Mouse (Mus musculus) lung, embryonic 14.5 days (tissue): ENCODE data around the gene Nacc2. TPM values are rescaled to one million over a fixed set of nuclear protein-coding genes. Genes with fewer than 3 reads are reported as not detected.

Source experiments
- ATAC-seq: fragments of 200-750 bp; cut with Nextera tagmentation; 2 replicates; pipeline ENCODE4 v1.8.0; 2017; ENCODE audit warnings: mild to moderate bottlenecking, moderate TSS enrichment, moderate library complexity; ENCODE audit not compliant: insufficient read depth
- DNase-seq: peaks from one replicate; pipeline ENCODE4 v3.0.0-alpha.2; 2015
- H3K27ac ChIP-seq: fragments of 300-500 bp; sonication (generic); 2 replicates; pipeline ENCODE4 v1.5.1; 2014; ENCODE audit warnings: low read depth, mild to moderate bottlenecking, moderate library complexity
- H3K27me3 ChIP-seq: fragments of 300-500 bp; sonication (generic); 2 replicates; pipeline ENCODE4 v1.6.1; 2014; ENCODE audit warnings: low read length, control low read depth; ENCODE audit not compliant: insufficient read depth
- H3K36me3 ChIP-seq: fragments of 300-500 bp; sonication (generic); 2 replicates; pipeline ENCODE4 v1.6.1; 2014; ENCODE audit warnings: control low read depth; ENCODE audit not compliant: insufficient read depth
- H3K4me1 ChIP-seq: fragments of 300-500 bp; sonication (generic); 2 replicates; pipeline ENCODE4 v1.6.1; 2014; ENCODE audit warnings: antibody characterized with exemption, control low read depth; ENCODE audit not compliant: insufficient read depth
- H3K4me2 ChIP-seq: fragments of 300-500 bp; sonication (generic); 2 replicates; pipeline ENCODE4 v1.6.1; 2014; ENCODE audit warnings: mild to moderate bottlenecking
- H3K4me3 ChIP-seq: fragments of 300-500 bp; sonication (generic); 2 replicates; pipeline ENCODE4 v1.5.1; 2014; ENCODE audit warnings: low read depth, low read length
- H3K9ac ChIP-seq: fragments of 300-500 bp; sonication (generic); 2 replicates; pipeline ENCODE4 v1.6.1; 2014
- H3K9me3 ChIP-seq: fragments of 300-500 bp; sonication (generic); 2 replicates; pipeline ENCODE4 v1.6.1; 2016; ENCODE audit warnings: low read depth, low read length, control low read depth
- CTCF ChIP-seq: IDR thresholded peaks from 2 replicates; pipeline ENCODE4 v1.5.1; 2016; ENCODE audit warnings: antibody characterized with exemption, low read depth
- WGBS: fragments of 180-500 bp; shearing (Covaris S2); extraction: QIAGEN DNeasy Blood & Tissue Kit; methylation state at CpG from one replicate; pipeline ENCODE4 v1.1.7; 2014; 5-methylcytosine and 5-hydroxymethylcytosine counted together
- polyA plus RNA-seq: library from polyadenylated mRNA; unstranded; fragments of >200 nt; fragmentation: Nextera tagmentation; extraction: Ambion mirVana; gene quantifications from 2 replicates; pipeline ENCODE4 v1.2.1, GENCODE M21; 2014

Nacc2 gene
- polyA plus RNA-seq, 1 experiment from 2014 or later = 9.4 TPM

GRCm38 (mm10) chr2:26155737-26156136 is 32.7 kb upstream of the Nacc2 start:
- Histone ChIP-seq H3K4me3 (no peak overlapping the region), H3K27me3 (no peaks in the 10 kb centered on the region), H3K9me3 (no peaks in the 10 kb centered on the region), H3K27ac (no peak overlapping the region), H3K4me1 (no peaks in the 10 kb centered on the region), H3K4me2 (no peak overlapping the region), H3K36me3 (no peaks in the 10 kb centered on the region), H3K9ac (no peak overlapping the region)
- WGBS = 58% methylated on average over 3 of the region's 3 CpGs
- DNase-seq = no peak
- ATAC-seq = no peak
- no peak for TF ChIP-seq CTCF

GRCm38 (mm10) chr2:26154586-26154985 is 31.6 kb upstream of the Nacc2 start:
- H3K27me3 ChIP-seq = no peaks in the 10 kb centered on the region
- ATAC-seq (no peak), DNase-seq (no peak)
- H3K27ac ChIP-seq = no peak overlapping the region
- H3K36me3 ChIP-seq = no peaks in the 10 kb centered on the region
- no peak overlapping the region for H3K9ac ChIP-seq
- H3K4me1 ChIP-seq = no peaks in the 10 kb centered on the region
- H3K4me2 ChIP-seq = no peak overlapping the region
- no peak overlapping the region for H3K4me3 ChIP-seq
- WGBS = 54% methylated on average over 5 of the region's 5 CpGs
- no peaks in the 10 kb centered on the region for H3K9me3 ChIP-seq
- no peak for TF ChIP-seq CTCF

GRCm38 (mm10) chr2:26153909-26154340 is 30.9 kb upstream of the Nacc2 start:
- WGBS = 3% methylated on average over 4 of the region's 4 CpGs
- DNase-seq (peak; percentile 84), ATAC-seq (peak; percentile 70)
- no peaks in the 10 kb centered on the region for H3K4me1 ChIP-seq
- no peak overlapping the region for H3K9ac ChIP-seq
- no peak overlapping the region for H3K4me2 ChIP-seq
- H3K4me3 ChIP-seq = no peak overlapping the region
- TF ChIP-seq CTCF = peak; percentile 83
- H3K9me3 ChIP-seq = no peaks in the 10 kb centered on the region
- H3K36me3 ChIP-seq = no peaks in the 10 kb centered on the region
- H3K27me3 ChIP-seq = no peaks in the 10 kb centered on the region
- H3K27ac ChIP-seq = no peak overlapping the region

- Histone ChIP-seq H3K27me3 (no peaks in the 10 kb centered on the region), H3K36me3 (no peaks in the 10 kb centered on the region), H3K27ac (no peak overlapping the region), H3K4me2 (no peak overlapping the region), H3K9ac (no peak overlapping the region), H3K4me1 (no peaks in the 10 kb centered on the region), H3K9me3 (no peaks in the 10 kb centered on the region), H3K4me3 (no peak overlapping the region)
- DNase-seq (peak; percentile 68), ATAC-seq (peak; percentile 52; the same call in 1 of the 2 replicates)
- peak; percentile 67 for TF ChIP-seq CTCF
- WGBS = 27% methylated on average over 4 of the region's 4 CpGs
Measured at GRCm38 (mm10) chr2:26153295-26153694, 30.3 kb upstream of the Nacc2 start.

GRCm38 (mm10) chr2:26147706-26148370 is 24.8 kb upstream of the Nacc2 start:
- H3K27me3 ChIP-seq = no peaks in the 10 kb centered on the region
- H3K4me3 ChIP-seq = no peak overlapping the region
- DNase-seq = no peak
- ATAC-seq = no peak
- H3K4me2 ChIP-seq = no peak overlapping the region
- no peaks in the 10 kb centered on the region for H3K36me3 ChIP-seq
- H3K4me1 ChIP-seq = no peaks in the 10 kb centered on the region
- WGBS = 53% methylated on average over 7 of the region's 7 CpGs
- H3K27ac ChIP-seq = no peak overlapping the region
- no peaks in the 10 kb centered on the region for H3K9me3 ChIP-seq
- no peak for TF ChIP-seq CTCF
- H3K9ac ChIP-seq = no peak overlapping the region

GRCm38 (mm10) chr2:26146337-26147042 is 23.5 kb upstream of the Nacc2 start:
- ATAC-seq = peak; percentile 71
- H3K27me3 ChIP-seq = no peaks in the 10 kb centered on the region
- WGBS = 25% methylated on average over 7 of the region's 7 CpGs

GRCm38 (mm10) chr2:26145113-26145512 is 22.1 kb upstream of the Nacc2 start:
- Histone ChIP-seq H3K27ac (no peak overlapping the region), H3K9me3 (no peaks in the 10 kb centered on the region), H3K4me3 (no peak overlapping the region), H3K9ac (no peak overlapping the region), H3K4me1 (peaks cover 5% of the 10 kb centered on the region; the same call in 1 of the 2 replicates), H3K36me3 (no peaks in the 10 kb centered on the region), H3K27me3 (no peaks in the 10 kb centered on the region), H3K4me2 (no peak overlapping the region)
- DNase-seq = no peak
- no peak for ATAC-seq
- WGBS = 86% methylated on average over 4 of the region's 4 CpGs
- no peak for TF ChIP-seq CTCF

More at GRCm38 (mm10) chr2:26146337-26147042, 23.5 kb upstream of the Nacc2 start:
- H3K9me3 ChIP-seq = no peaks in the 10 kb centered on the region
- peak; percentile 56 for DNase-seq
- no peak overlapping the region for H3K4me3 ChIP-seq
- H3K4me2 ChIP-seq = no peak overlapping the region
- no peaks in the 10 kb centered on the region for H3K4me1 ChIP-seq
- H3K36me3 ChIP-seq = no peaks in the 10 kb centered on the region
- no peak overlapping the region for H3K9ac ChIP-seq
- no peak overlapping the region for H3K27ac ChIP-seq
- no peak for TF ChIP-seq CTCF
